Mouse (Mus musculus) right cerebral cortex, postnatal 10 days (tissue): ENCODE data around the gene P2rx1.
A peak's percentile ranks its signal among the peaks of the same experiment; 100 is the strongest.

Source experiments
- DNase-seq, 2 experiments: peaks; one replicate each; pipeline ENCODE4 v3.0.0; 2021; ENCODE audit warnings: low spot score in 2 of 2

P2rx1 gene

GRCm38 (mm10) chr11:72998771-72999170 is at the start of gene P2rx1:
TSS of gene P2rx1 (plus strand) at chr11:72999103.
- peak in 1 of 2 experiments; percentile 45 for DNase-seq

DNA sequence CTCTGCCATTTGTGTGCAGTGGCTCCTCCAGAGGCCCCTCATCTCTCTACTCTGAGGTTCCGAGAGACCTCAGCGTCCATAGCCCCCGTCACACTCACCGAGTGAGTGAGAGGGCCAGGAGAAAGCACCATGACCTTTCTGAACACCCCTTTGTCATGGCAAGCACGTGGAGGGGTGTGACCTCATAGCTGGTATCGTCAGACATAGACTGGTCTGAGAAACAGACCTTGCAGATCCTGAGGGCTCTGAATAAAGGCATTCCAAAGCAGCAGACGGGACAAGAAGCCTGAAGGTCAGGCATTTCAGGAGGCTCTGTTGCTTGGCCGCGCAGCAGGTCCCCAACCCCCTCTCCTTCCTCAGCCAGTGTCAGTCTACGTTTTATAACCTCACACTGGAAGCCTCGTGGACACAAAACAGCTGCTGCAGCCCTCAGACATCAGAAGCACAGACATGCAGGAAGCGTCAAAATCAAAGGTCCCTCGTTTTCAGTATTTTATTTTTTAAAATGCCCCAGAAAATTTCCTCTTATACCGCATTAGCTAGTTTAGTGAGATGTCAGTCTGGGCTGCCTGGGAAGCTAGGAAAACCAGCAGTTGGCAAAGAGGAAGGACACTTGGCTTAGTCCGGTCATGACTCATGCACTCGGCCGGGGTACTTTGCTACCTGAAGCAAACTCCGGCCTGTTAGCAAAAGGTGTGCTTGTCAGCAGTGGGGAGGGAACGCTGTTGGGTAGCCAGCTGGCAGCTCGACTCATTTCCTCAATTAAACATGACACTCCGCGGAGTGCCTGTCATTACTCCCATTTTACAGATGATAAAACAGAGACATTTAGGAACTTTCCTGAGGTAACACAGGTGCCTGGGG is 47.5 kb upstream of the P2rx1 start:
- DNase-seq = no peak

GRCm38 (mm10) chr11:72952226-72952625 is 46.7 kb upstream of the P2rx1 start:
- DNase-seq = no peak

GRCm38 (mm10) chr11:72952697-72953096 is 46.2 kb upstream of the P2rx1 start:
- DNase-seq = no peak

DNA sequence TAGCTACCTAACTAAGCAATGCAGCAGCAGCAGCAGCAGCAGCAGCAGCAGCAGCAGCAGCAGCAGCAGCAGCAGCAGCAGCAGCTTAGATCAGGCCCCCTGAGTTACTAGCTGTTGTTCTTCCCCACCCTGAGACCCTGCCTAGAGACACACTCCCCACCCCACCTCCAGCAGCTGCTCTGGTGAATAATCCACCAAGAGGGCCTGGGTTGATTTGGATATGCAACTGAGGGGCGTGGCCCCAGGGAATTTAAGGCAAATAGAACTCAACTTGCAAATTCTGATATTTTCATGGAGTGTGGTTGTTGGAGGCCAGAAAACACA is 45.8 kb upstream of the P2rx1 start:
- DNase-seq = no peak

DNA sequence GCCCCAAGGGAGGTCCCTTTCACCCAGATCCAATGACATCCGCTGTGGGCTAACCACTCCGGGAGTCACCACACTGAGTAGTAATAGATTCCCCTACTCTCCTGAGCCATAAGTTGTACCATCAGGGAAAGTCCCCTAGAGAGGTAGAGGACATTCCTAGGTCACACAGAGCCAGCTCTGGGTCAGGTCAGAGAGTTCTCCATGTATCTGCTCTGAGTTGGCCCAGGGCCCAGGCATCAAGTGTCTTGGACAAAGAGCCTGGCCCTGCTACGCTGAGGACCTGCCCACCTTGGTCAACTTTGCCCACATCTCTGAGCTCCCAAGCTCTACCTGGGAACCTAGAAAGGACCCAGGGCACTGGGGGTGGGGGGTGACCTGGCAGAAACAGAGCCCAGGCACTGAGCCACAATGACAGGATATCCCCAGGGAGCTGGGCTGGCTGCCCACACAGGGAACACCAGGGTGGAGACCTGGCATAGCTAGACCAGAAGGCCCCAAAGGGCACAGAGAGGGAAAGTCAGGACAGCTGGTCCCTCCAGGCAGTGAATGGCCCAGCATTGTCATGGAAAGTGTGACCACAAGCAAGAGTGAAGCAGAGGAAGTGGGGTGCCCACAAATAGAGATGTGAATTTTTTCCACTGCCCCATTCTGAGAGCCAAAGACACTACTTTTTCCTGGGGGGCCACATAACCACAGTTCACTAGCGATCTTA is 45.3 kb upstream of the P2rx1 start:
- DNase-seq = no peak

DNA sequence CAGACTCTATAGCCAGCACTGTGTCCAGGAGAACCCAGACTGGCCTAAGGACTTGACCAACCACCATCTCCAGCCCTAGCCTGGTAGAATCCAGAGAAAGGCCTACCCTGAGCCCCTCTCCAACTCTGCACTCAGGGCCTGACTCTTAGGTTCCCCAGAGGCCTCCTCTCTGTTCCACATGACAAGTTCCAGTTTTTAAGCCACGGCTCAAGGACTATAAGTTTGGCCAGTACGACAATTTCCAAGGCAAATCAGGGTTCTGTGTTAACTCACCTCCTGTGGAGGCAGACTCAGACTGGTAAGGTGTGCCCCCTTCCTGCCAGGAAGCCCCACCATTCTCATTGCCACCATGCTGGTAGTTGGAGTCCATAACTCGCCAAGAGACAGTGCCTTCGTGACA is 44.7 kb upstream of the P2rx1 start:
- DNase-seq = no peak

- DNase-seq = no peak
Observed at GRCm38 (mm10) chr11:72955339-72955974, 43.4 kb upstream of the P2rx1 start.

DNA sequence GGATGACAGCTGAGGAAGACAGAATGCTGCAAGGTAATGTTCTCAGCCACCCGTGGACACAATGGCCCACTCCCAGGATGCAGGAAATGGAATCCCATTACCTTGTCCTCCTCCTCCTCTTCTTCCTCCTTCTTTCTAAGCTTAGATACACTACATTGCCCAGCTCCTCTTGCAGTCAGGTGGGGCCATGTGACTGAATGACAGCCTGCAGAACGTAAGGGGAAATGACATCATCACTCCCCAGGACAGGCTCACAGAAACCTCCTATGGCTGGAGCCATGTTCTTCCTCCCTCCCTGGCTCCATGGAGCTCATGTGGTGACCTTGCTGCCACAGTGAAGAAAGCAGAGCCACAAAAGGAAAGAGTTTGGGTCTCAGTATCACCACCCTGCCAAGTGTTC is 41.6 kb upstream of the P2rx1 start:
- DNase-seq = no peak

DNA sequence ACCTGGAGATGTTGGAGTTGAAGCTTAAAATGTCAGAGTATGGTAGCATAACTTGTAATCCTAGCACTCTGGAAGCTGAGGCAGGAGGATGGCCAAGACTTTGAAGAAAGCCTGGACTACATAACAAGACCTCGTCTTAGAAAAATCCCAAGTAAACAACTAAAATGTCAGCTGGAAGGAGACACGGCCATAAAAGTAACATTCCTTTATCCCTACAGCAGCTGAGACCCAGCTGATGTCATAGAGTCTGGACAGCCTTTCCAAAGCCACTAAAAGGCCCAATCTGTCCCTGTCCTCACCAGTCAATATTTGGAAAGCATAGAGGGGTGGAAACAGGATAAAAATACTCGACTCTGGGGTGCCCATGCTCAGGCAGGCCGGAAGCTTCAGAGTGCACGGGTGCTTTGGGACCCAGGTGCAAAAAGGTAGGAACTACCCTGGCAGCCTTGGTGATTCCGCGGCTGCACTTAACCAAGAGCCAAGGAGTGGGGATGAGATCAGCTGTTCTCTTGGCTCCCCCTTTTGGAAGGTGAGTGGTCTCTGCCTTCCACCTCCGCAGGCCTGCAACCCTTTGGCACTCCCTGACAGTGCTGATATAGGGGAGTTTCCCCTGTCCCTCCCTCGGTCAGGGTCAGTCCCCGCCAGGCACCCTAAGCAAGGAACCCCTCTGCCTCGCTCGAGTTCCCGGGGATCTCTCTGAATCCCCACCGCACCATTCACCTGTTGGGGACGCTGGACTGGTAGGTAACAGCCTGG is 38.8 kb upstream of the P2rx1 start:
- DNase-seq = no peak

GRCm38 (mm10) chr11:72960723-72961071 is 38.2 kb upstream of the P2rx1 start:
- no peak for DNase-seq

DNA sequence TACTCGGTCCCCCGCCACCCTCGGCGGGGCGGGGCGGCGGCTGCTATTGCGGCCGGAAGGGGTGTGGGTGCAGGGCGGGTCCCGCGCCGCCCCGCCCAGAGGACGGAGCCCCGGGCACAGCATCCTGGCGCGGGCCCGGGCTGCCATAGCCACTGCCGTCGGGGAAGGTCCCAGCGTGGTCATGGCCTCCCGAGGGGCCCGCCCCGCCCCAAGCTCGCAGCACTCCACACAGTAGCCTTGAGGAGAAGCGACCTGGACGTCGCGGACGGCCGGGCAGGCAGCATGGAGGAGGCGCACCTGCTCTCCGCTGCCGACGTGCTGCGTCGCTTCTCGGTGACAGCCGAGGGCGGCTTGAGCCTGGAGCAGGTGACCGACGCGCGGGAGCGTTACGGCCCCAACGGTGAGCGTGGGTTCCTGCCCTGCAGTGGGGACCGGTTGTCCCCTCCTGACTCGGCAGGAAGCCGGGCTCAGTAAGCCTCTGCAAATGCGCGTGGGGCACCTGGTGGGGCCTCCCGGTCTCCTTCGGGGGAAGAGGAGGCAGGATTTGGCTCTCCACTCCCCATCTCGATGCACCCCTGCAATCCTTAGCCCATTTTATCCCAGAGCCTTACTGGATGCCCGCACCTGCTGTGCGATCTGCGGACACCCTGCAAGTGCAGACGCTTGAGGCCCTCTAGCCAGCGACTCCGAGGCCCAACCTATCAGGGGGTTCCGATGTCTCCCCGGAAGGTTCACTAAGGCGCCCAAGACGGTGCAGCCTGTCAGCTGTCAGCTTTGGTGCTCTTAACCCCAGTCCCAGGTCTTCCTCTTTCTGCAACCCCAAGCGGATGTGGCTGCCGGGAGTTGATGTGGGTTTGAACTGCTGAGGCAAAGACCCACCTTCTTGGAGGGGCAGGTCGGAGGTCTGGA is 37.6 kb upstream of the P2rx1 start, which contains the start of gene Atp2a3:
Gene Atp2a3 (plus strand): TSS at position 98 of the 909 bp plus-strand sequence.
- DNase-seq = no peak

DNA sequence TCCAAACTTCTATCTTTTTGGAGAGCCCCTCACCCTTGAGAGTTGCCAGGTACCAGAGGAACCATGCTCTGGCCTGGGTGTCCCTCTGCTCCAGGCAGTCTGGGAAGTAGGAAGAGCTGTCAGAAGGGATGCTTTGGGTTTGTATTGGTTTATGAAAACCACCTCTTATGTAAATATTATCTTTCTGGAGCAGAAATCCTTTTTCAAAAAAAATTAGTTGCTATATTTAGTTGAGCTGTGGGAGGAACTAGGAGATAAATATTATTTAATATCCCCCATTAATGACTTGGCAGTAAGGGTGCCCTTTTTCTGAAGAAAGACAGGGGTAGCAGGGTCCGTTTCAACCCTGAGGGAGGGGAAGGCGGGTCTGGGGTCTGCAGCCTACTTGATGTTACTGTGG is 36.5 kb upstream of the P2rx1 start:
- DNase-seq = no peak

DNA sequence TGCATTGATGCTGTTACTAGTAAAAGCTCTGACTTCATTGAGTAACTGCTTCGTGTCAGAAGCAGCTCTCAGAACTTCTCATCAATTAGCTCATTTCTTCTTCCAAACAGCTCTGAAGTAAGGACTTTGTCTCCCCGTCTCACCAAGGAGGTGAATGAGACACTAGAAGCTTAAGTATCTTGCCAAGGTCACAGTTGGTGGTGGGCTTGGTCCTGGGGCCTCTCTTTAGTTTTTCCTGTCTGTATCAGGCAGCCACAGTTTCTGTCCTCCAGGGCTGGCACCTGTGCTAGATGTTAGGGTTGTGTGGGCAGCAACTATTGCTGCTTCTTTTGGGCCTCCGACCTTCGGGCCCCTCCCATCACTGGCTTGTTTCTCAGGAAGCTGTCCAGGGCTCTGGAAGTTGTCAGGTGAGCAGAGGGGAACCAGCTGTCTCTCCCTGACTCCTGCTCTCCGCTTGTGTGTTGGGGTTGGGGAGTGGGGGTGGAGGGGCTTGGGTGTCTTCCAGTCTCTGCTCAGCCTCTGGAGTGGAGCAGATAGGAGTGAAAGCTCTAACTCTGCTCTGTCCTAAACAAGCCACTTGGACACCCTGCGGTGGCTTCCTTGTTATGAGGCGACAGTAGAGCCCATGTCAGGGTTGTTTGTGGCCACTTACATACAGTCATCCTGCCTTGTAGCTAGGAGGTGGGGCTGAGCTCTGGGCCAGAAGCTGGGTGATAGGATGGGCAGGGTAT is 35.7 kb upstream of the P2rx1 start:
- no peak for DNase-seq

- DNase-seq = no peak
Observed at GRCm38 (mm10) chr11:72963789-72964294, 35.1 kb upstream of the P2rx1 start.

- DNase-seq = no peak
Observed at GRCm38 (mm10) chr11:72974995-72975503, 23.9 kb upstream of the P2rx1 start.

DNA sequence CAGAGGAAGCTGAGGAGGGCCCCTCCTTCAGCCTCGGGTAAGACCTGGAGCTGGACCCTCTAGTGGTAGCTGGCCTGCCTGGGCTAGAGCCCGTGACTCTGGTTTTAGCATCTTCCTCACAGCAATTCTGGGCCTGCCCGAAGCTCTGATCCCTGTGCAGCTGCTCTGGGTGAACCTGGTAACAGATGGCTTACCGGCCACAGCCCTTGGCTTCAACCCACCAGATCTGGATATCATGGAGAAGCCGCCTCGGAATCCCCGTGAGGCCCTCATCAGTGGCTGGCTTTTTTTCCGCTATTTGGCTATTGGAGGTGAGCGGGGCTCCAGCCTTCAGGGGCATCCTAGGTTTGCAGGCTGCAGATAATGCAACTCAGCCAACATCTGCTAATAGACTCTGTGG is 16.4 kb upstream of the P2rx1 start:
- no peak for DNase-seq

- no peak for DNase-seq
Observed at GRCm38 (mm10) chr11:72983283-72983682, 15.6 kb upstream of the P2rx1 start.

GRCm38 (mm10) chr11:72986745-72987144 is 12.2 kb upstream of the P2rx1 start:
- no peak for DNase-seq

- DNase-seq = no peak
Observed at GRCm38 (mm10) chr11:72987234-72987633, 11.7 kb upstream of the P2rx1 start.
